In genomic region chr1:46853317-46854035, GRCm38 (mm10) we compare ENCODE assay signal across 8 mouse cellular contexts. TPM values are rescaled to one million over a fixed set of nuclear protein-coding genes. Genes with fewer than 3 reads are reported as not detected.
DNase-seq lines count a peak whose midpoint lies in the region; ATAC-seq lines count a peak whose summit lies in the region.

No protein-coding gene starts in this region.

- H3K4me2 ChIP-seq in embryonic facial prominence, embryonic 14.5 days (ENCODE audit: low read depth, low read length) = peak overlapping the region; percentile 64
- peak overlapping the region; percentile 67 for H3K4me2 ChIP-seq in kidney, embryonic 14.5 days (replicated peaks; ENCODE audit: low read depth, low read length)
- peak overlapping the region; percentile 56 for H3K4me2 ChIP-seq in limb, embryonic 15.5 days

- peak overlapping the region; percentile 100 for H3K9ac ChIP-seq in embryonic facial prominence, embryonic 14.5 days (ENCODE audit: low read depth, low read length)
- peak overlapping the region; percentile 98 for H3K9ac ChIP-seq in kidney, embryonic 14.5 days (ENCODE audit: low read depth, low read length)
- H3K9ac ChIP-seq in limb, embryonic 15.5 days = peak overlapping the region; percentile 100

- no peaks in the 10 kb centered on the region for H3K36me3 ChIP-seq in embryonic facial prominence, embryonic 14.5 days (ENCODE audit: control insufficient read depth, insufficient read depth, low read length)
- H3K36me3 ChIP-seq in kidney, embryonic 14.5 days (ENCODE audit: control insufficient read depth, insufficient read depth, low read length) = no peaks in the 10 kb centered on the region
- H3K36me3 ChIP-seq in limb, embryonic 15.5 days = no peaks in the 10 kb centered on the region

- no peaks in the 10 kb centered on the region for H3K9me3 ChIP-seq in embryonic facial prominence, embryonic 14.5 days (ENCODE audit: control insufficient read depth, low read length)
- H3K9me3 ChIP-seq in kidney, embryonic 14.5 days (ENCODE audit: control insufficient read depth, low read length) = no peaks in the 10 kb centered on the region
- no peaks in the 10 kb centered on the region for H3K9me3 ChIP-seq in limb, embryonic 15.5 days

- WGBS in embryonic facial prominence, embryonic 14.5 days = under 1% methylated on average over 60 of the region's 86 CpGs
- WGBS in kidney, embryonic 14.5 days = under 1% methylated on average over 84 of the region's 86 CpGs
- WGBS in limb, embryonic 15.5 days = under 1% methylated on average over 86 of the region's 86 CpGs

- H3K27ac ChIP-seq in embryonic facial prominence, embryonic 14.5 days (replicated peaks; ENCODE audit: low read depth, low read length) = peak overlapping the region; percentile 100
- H3K27ac ChIP-seq in kidney, embryonic 14.5 days (ENCODE audit: low read depth, low read length) = peak overlapping the region; percentile 99
- H3K27ac ChIP-seq in limb, embryonic 15.5 days = peak overlapping the region; percentile 100

- DNase-seq in 3T3-L1 (ENCODE audit: low read depth, low spot score) = peak; percentile 95
- DNase-seq in adrenal gland, postnatal 4 days (ENCODE audit: low spot score in 2 of 2) = peak; percentile 96 to 97
- DNase-seq in embryonic facial prominence, embryonic 14.5 days (ENCODE audit: low spot score) = peak; percentile 98
- peak; percentile 98 to 99 for DNase-seq in heart, adult 9 months (ENCODE audit: low spot score in 2 of 2)
- DNase-seq in monocyte, adult 2 months (ENCODE audit: low read depth in 1 of 2, low spot score in 2 of 2) = peak; percentile 89 to 98
- peak; percentile 94 for DNase-seq in spleen, postnatal 36 days (ENCODE audit: low spot score in 2 of 2)

- H3K27me3 ChIP-seq in embryonic facial prominence, embryonic 14.5 days (replicated peaks; ENCODE audit: control insufficient read depth, insufficient read depth, low read length) = no peaks in the 10 kb centered on the region
- no peaks in the 10 kb centered on the region for H3K27me3 ChIP-seq in kidney, embryonic 14.5 days (ENCODE audit: control insufficient read depth, insufficient read depth, low read length)
- H3K27me3 ChIP-seq in limb, embryonic 15.5 days = no peaks in the 10 kb centered on the region

- peaks cover 23% of the 10 kb centered on the region for H3K4me1 ChIP-seq in embryonic facial prominence, embryonic 14.5 days (ENCODE audit: control insufficient read depth, insufficient read depth, low read length)
- H3K4me1 ChIP-seq in kidney, embryonic 14.5 days (ENCODE audit: control insufficient read depth, insufficient read depth, low read length) = peaks cover 14% of the 10 kb centered on the region; the same call in 1 of the 2 replicates
- peaks cover 16% of the 10 kb centered on the region for H3K4me1 ChIP-seq in limb, embryonic 15.5 days

- ATAC-seq in embryonic facial prominence, embryonic 14.5 days (ENCODE audit: low read depth) = peak; percentile 95
- ATAC-seq in kidney, embryonic 14.5 days (ENCODE audit: low FRiP score, low TSS enrichment) = peak; percentile 96
- ATAC-seq in limb, embryonic 15.5 days (ENCODE audit: insufficient number of reproducible peaks, low FRiP score, low TSS enrichment, low read depth) = peak; percentile 93

- peak overlapping the region; percentile 97 for H3K4me3 ChIP-seq in embryonic facial prominence, embryonic 14.5 days (ENCODE audit: low read depth, low read length)
- H3K4me3 ChIP-seq in kidney, embryonic 14.5 days (ENCODE audit: low read length) = peak overlapping the region; percentile 93
- H3K4me3 ChIP-seq in limb, embryonic 15.5 days = peak overlapping the region; percentile 90

RNA-seq across cellular contexts. Expression of gene Slc39a10, which starts 39.2 kb away (rescaled TPM):
- total RNA-seq in adrenal gland, postnatal 4 days (2021) = 10 to 100 TPM; 23.2 to 27.4 TPM
- 49.9 and 54.6 TPM in 2 replicates for polyA plus RNA-seq in embryonic facial prominence, embryonic 14.5 days (2014; fragmentation: Nextera tagmentation; extraction: Ambion mirVana)
- polyA plus RNA-seq in kidney, embryonic 14.5 days (2014; fragmentation: Nextera tagmentation; extraction: Ambion mirVana) = 47.5 and 66.8 TPM in 2 replicates
- 38.0 and 49.4 TPM in 2 replicates for polyA plus RNA-seq in limb, embryonic 15.5 days (2015; fragmentation: Nextera tagmentation; extraction: Ambion mirVana)

Comparison
In these comparisons a context has a peak if more than half of its experiments do, and no peak if none do; other contexts are left out.
1. Peak in every context shown above with its lines: DNase-seq, ATAC-seq, H3K4me3 ChIP-seq and H3K27ac ChIP-seq.